7 mouse cellular contexts compared by ENCODE assay signal in genomic region chr7:79272789-79273718, GRCm38 (mm10). TPM values are rescaled to one million over a fixed set of nuclear protein-coding genes. Genes with fewer than 3 reads are reported as not detected.
A peak's percentile ranks its signal among the peaks of the same experiment; 100 is the strongest.
DNase-seq lines count a peak whose midpoint lies in the region; ATAC-seq lines count a peak whose summit lies in the region.

Gene Abhd2, plus strand, starts transcription at chr7:79273199.

- intact Hi-C loops in gastrocnemius, postnatal 36 days (cut with DNase I) = loop anchor here (10.0 kb wide), 1 partner anchor 192 kb away; the partner anchor contains the start of gene Polg
- intact Hi-C loops in left cerebral cortex, postnatal 25 days (cut with DNase I) = loop anchor here (5.0 to 10.0 kb wide), 2 partner anchors 74 to 192 kb away; partner anchors contain the start of gene Polg

- peak within 1 kb of the TSS; percentile 71 for H3K4me3 ChIP-seq in intestine, embryonic 15.5 days (replicated peaks)
- H3K4me3 ChIP-seq in midbrain, embryonic 10.5 days = peak within 1 kb of the TSS; percentile 86

- peak within 1 kb of the TSS; percentile 83 for H3K27ac ChIP-seq in intestine, embryonic 15.5 days
- peak within 1 kb of the TSS; percentile 90 for H3K27ac ChIP-seq in midbrain, embryonic 10.5 days (replicated peaks)

- peaks cover 42% of the 10 kb centered on the region for H3K4me1 ChIP-seq in intestine, embryonic 15.5 days (replicated peaks)
- H3K4me1 ChIP-seq in midbrain, embryonic 10.5 days = peaks cover 44% of the 10 kb centered on the region

- no peaks in the 10 kb centered on the region for H3K27me3 ChIP-seq in intestine, embryonic 15.5 days (replicated peaks)
- H3K27me3 ChIP-seq in midbrain, embryonic 10.5 days (ENCODE audit: low read depth, poor library complexity, severe bottlenecking) = no peaks in the 10 kb centered on the region

- no peaks in the 10 kb centered on the region for H3K36me3 ChIP-seq in intestine, embryonic 15.5 days
- H3K36me3 ChIP-seq in midbrain, embryonic 10.5 days = no peaks in the 10 kb centered on the region

- peak; percentile 98 for ATAC-seq in intestine, embryonic 15.5 days

- H3K9ac ChIP-seq in intestine, embryonic 15.5 days = peak within 1 kb of the TSS; percentile 74

- DNase-seq in adrenal gland, adult 2 months = peak; percentile 100
- DNase-seq in embryo, embryonic 11.5 days (ENCODE audit: low read depth, low spot score) = peak; percentile 94
- peak; percentile 100 for DNase-seq in gastrocnemius, postnatal 36 days
- peak; percentile 100 for DNase-seq in left cerebral cortex, postnatal 25 days (ENCODE audit: low spot score in 2 of 2)
- peak; percentile 99 for DNase-seq in midbrain, embryonic 10.5 days (ENCODE audit: low spot score)
- peak; percentile 100 for DNase-seq in right cerebral cortex, postnatal 4 days

- under 1% methylated on average over 54 of the region's 54 CpGs for WGBS in intestine, embryonic 15.5 days
- WGBS in midbrain, embryonic 10.5 days = under 1% methylated on average over 54 of the region's 54 CpGs

- peak within 1 kb of the TSS; percentile 80 for H3K4me2 ChIP-seq in intestine, embryonic 15.5 days (replicated peaks)

- H3K9me3 ChIP-seq in intestine, embryonic 15.5 days = no peaks in the 10 kb centered on the region
- no peaks in the 10 kb centered on the region for H3K9me3 ChIP-seq in midbrain, embryonic 10.5 days (replicated peaks)

RNA-seq across cellular contexts. Expression of gene Abhd2, which starts in this region (rescaled TPM):
- 1,000 to 10,000 TPM; 1,164 to 1,465 TPM for total RNA-seq in adrenal gland, adult 2 months (2021)
- 187 and 262 TPM in 2 replicates for polyA plus RNA-seq in adrenal gland, adult 2 months (2012; rRNA removed)
- total RNA-seq in gastrocnemius, postnatal 36 days (2021) = 1 to 10 TPM; 4.8 to 5.1 TPM
- polyA plus RNA-seq in intestine, embryonic 15.5 days (2015; fragmentation: Nextera tagmentation; extraction: Ambion mirVana) = 14.3 and 16.3 TPM in 2 replicates
- 100 to 1,000 TPM; 103 to 120 TPM for total RNA-seq in left cerebral cortex, postnatal 25 days (2021)
- polyA plus RNA-seq in midbrain, embryonic 10.5 days (2016; fragmentation: Nextera tagmentation; extraction: Ambion mirVana) = 6.8 and 8.7 TPM in 2 replicates

Comparison
In these comparisons a context has a peak if more than half of its experiments do, and no peak if none do; other contexts are left out.
1. Peak in every context shown above with its lines: DNase-seq, ATAC-seq, H3K4me3 ChIP-seq and H3K27ac ChIP-seq.
2. RNA of gene Abhd2 (total RNA-seq): 1,164 to 1,465 TPM in adrenal gland, adult 2 months and 103 to 120 TPM in left cerebral cortex, postnatal 25 days; 4.8 to 5.1 TPM in gastrocnemius, postnatal 36 days; every median in the first group is over 10 times any median in the second.
3. RNA of gene Abhd2 (total RNA-seq): 1,164 to 1,465 TPM in adrenal gland, adult 2 months; 103 to 120 TPM in left cerebral cortex, postnatal 25 days; every median in the first group is over 4 times any median in the second.
4. RNA of gene Abhd2 (polyA plus RNA-seq): 187 to 262 TPM in adrenal gland, adult 2 months; 14.3 to 16.3 TPM in intestine, embryonic 15.5 days and 6.8 to 8.7 TPM in midbrain, embryonic 10.5 days; every median in the first group is over 10 times any median in the second.